Comparison of ENCODE assay signal across 11 mouse cellular contexts in genomic region chr6:35354622-35354998, GRCm38 (mm10). TPM values are rescaled to one million over a fixed set of nuclear protein-coding genes. Genes with fewer than 3 reads are reported as not detected.
DNase-seq lines count a peak whose midpoint lies in the region; ATAC-seq and TF ChIP-seq lines count a peak whose summit lies in the region.
"Had no signal": no experiment of that assay in that cellular context is flagged by ENCODE, and none has a peak within 500 bp of the region (broad histone marks: within the 10 kb centered on the region; RNA-seq: fewer than 3 reads in every experiment).

No protein-coding gene starts in this region.

- no peaks in the 10 kb centered on the region for H3K9me3 ChIP-seq in forebrain, postnatal 0 days (ENCODE audit: low read length)
- H3K9me3 ChIP-seq in midbrain, embryonic 11.5 days (ENCODE audit: control insufficient read depth, low read length), result no peaks in the 10 kb centered on the region

- no peak for TF ChIP-seq CTCF in brain, embryonic 14.5 days (IDR thresholded peaks at IDR 0.05; ENCODE audit: borderline replicate concordance, extremely low read depth, insufficient read depth, insufficient read length)
- no peak for TF ChIP-seq CTCF in forebrain, postnatal 0 days (IDR thresholded peaks at IDR 0.05; ENCODE audit: low read depth)

- intact Hi-C loops in heart, postnatal 10 days (cut with DNase I), result no loop called here

- H3K4me2 ChIP-seq in forebrain, postnatal 0 days (ENCODE audit: low read depth), result 0 out of 2 replicates have a peak overlapping the region, but pooled peaks have one; percentile 8
- peak overlapping the region; percentile 17; the same call in 1 of the 2 replicates for H3K4me2 ChIP-seq in midbrain, embryonic 11.5 days

- 7% methylated on average over 6 of the region's 6 CpGs for WGBS in forebrain, postnatal 0 days
- 11% methylated on average over 6 of the region's 6 CpGs for WGBS in midbrain, embryonic 11.5 days

- TF ChIP-seq POLR2A in brain, embryonic 14.5 days (IDR thresholded peaks at IDR 0.05; ENCODE audit: borderline replicate concordance, extremely low read depth, insufficient read depth, insufficient read length, poor library complexity, severe bottlenecking), result no peak

- H3K9ac ChIP-seq in forebrain, postnatal 0 days, result no peak overlapping the region
- H3K9ac ChIP-seq in midbrain, embryonic 11.5 days (ENCODE audit: low read length), result no peak overlapping the region

- no peak overlapping the region for H3K27ac ChIP-seq in forebrain, postnatal 0 days (ENCODE audit: low read depth, low read length)
- no peak overlapping the region for H3K27ac ChIP-seq in midbrain, embryonic 11.5 days (ENCODE audit: low read depth, low read length)

- ATAC-seq in forebrain, postnatal 0 days, result peak; percentile 67
- ATAC-seq in midbrain, embryonic 11.5 days (ENCODE audit: low FRiP score), result peak; percentile 46
- ATAC-seq in megakaryocyte, adult 5-6 weeks (ENCODE audit: poor library complexity, severe bottlenecking), result no peak

- no peaks in the 10 kb centered on the region for H3K36me3 ChIP-seq in forebrain, postnatal 0 days (ENCODE audit: insufficient read depth)
- H3K36me3 ChIP-seq in midbrain, embryonic 11.5 days (ENCODE audit: control insufficient read depth, insufficient read depth, low read length), result no peaks in the 10 kb centered on the region

- H3K4me3 ChIP-seq in forebrain, postnatal 0 days (ENCODE audit: low read depth, low read length), result no peak overlapping the region
- no peak overlapping the region for H3K4me3 ChIP-seq in midbrain, embryonic 11.5 days (ENCODE audit: low read depth, low read length)

- DNase-seq in heart, adult 11 months, result peak; percentile 86
- DNase-seq in heart, adult 18-20 months, result no peak
- DNase-seq in brain, embryonic 14.5 days (ENCODE audit: low read depth), result peak; percentile 87
- peak; percentile 38 for DNase-seq in forebrain, postnatal 0 days
- peak; percentile 93 for DNase-seq in midbrain, embryonic 11.5 days (ENCODE audit: low spot score, missing footprints)
- no peak for DNase-seq in spleen, postnatal 14 days (ENCODE audit: low spot score in 2 of 2)
- DNase-seq in heart, postnatal 10 days, result no peak
- DNase-seq: cerebellum, adult 8-10 months; lung, postnatal 14 days; right cerebral cortex, postnatal 14 days had no signal

- H3K4me1 ChIP-seq in forebrain, postnatal 0 days (ENCODE audit: insufficient read depth), result peaks cover 7% of the 10 kb centered on the region; the same call in 1 of the 2 replicates
- H3K4me1 ChIP-seq in midbrain, embryonic 11.5 days (ENCODE audit: control insufficient read depth, insufficient read depth, low read length), result peaks cover 11% of the 10 kb centered on the region

- H3K27me3 ChIP-seq in forebrain, postnatal 0 days (ENCODE audit: insufficient read depth, low read length), result no peaks in the 10 kb centered on the region
- H3K27me3 ChIP-seq in midbrain, embryonic 11.5 days (ENCODE audit: control insufficient read depth, insufficient read depth, low read length), result no peaks in the 10 kb centered on the region

RNA-seq across cellular contexts. Expression of gene Fam180a, which starts 28.7 kb away (rescaled TPM):
- total RNA-seq in heart, adult 18-20 months (2021), result 1 to 10 TPM in 1 of 2 experiments, under 1 TPM in 1; 0.79 to 1.1 TPM
- 0.11 and 0.16 TPM in 2 replicates for polyA plus RNA-seq in brain, embryonic 14.5 days (2012; rRNA removed)
- 0.86 and 2.4 TPM in 2 replicates for total RNA-seq in forebrain, postnatal 0 days (2014; rRNA removed)
- 3.0 and 4.7 TPM in 2 replicates for polyA plus RNA-seq in forebrain, postnatal 0 days (2015; fragmentation: Nextera tagmentation; extraction: Ambion mirVana)
- not detected in 2 replicates for polyA plus RNA-seq in midbrain, embryonic 11.5 days (2014; fragmentation: Nextera tagmentation; extraction: Ambion mirVana)
- total RNA-seq in megakaryocyte, adult 5-6 weeks (2015), result not detected in 2 replicates
- not detected in 2 replicates for total RNA-seq in megakaryocyte, adult 5-6 weeks (2017)
- 1 to 10 TPM in 1 of 2 experiments, under 1 TPM in 1; 0.74 to 1.3 TPM for total RNA-seq in heart, postnatal 10 days (2021)

RNA-seq across cellular contexts. Expression of gene Slc13a4, which starts 46.7 kb away (rescaled TPM):
- under 1 TPM; 0.07 to 0.21 TPM for total RNA-seq in heart, adult 18-20 months (2021)
- polyA plus RNA-seq in brain, embryonic 14.5 days (2012; rRNA removed), result 2.1 and 3.8 TPM in 2 replicates
- 11.2 and 17.8 TPM in 2 replicates for total RNA-seq in forebrain, postnatal 0 days (2014; rRNA removed)
- polyA plus RNA-seq in forebrain, postnatal 0 days (2015; fragmentation: Nextera tagmentation; extraction: Ambion mirVana), result 13.3 and 14.3 TPM in 2 replicates
- 0.19 and 0.29 TPM in 2 replicates for polyA plus RNA-seq in midbrain, embryonic 11.5 days (2014; fragmentation: Nextera tagmentation; extraction: Ambion mirVana)
- not detected in 2 replicates for total RNA-seq in megakaryocyte, adult 5-6 weeks (2015)
- 0.22 TPM in 1 of 2 replicates, not detected in the other for total RNA-seq in megakaryocyte, adult 5-6 weeks (2017)
- under 1 TPM; 0.12 TPM for total RNA-seq in heart, postnatal 10 days (2021)

Comparison
In these comparisons a context has a peak if more than half of its experiments do, and no peak if none do; other contexts are left out.
1. DNase-seq: peak in heart, adult 11 months (single experiment), brain, embryonic 14.5 days (single experiment), forebrain, postnatal 0 days (single experiment) and midbrain, embryonic 11.5 days (single experiment); none in heart, adult 18-20 months (0 of 2), spleen, postnatal 14 days (0 of 2) and heart, postnatal 10 days (0 of 2).
2. RNA of gene Slc13a4, which starts 46.7 kb away (total RNA-seq): 11.2 to 17.8 TPM in forebrain, postnatal 0 days; 0.22 TPM in megakaryocyte, adult 5-6 weeks, 0.07 to 0.21 TPM in heart, adult 18-20 months and 0.12 TPM in heart, postnatal 10 days; every median in the first group is over 10 times any median in the second.